Mouse (Mus musculus): ENCODE results near the gene Ptprg.

The Ptprg gene

DNA sequence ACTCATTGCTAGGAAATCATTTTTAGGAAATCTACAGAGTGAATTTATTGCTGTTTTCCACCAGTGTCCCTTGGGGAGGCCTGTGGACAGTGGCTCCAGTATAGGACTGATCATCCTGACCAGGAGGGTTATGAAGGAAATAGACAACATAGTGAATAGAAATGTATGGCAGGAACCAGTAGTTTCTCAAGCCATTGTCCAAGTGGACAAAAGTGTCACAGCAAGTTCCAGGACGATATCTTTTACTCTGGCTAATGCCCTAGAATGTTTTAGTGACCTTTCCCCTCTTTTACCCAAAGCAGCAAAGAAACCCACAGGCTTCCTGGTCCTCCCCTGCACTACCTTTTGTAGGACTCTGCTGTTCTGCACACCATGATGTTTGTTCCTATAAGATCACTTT is 511.7 kb downstream of the Ptprg start:
- DNase-seq, result no peak

DNA sequence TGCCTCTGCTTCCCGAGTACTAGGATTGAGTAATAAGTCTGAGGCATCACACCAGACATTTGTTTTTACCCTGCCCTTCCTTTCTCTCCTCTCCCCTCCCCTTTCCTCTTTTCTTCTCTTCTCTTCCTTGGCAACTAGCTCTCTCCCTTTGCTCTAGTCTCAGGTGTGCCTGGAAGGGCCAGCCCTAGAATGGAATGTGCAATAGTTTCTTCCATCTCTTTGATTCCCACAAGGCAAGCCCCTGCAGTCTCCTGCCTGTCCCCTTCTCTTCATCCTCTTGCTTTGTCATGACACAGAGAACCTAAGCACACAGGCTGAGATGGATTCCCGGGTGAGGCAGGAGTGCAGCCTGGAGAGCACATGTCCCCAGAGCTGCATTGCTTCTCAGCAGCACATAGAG is 512.4 kb downstream of the Ptprg start:
- DNase-seq, result no peak

- DNase-seq, result no peak
These were observed 516.4 kb downstream of the Ptprg start for GRCm38 (mm10) chr14:12069707-12070106.

GRCm38 (mm10) chr14:12070361-12070760 is 517.0 kb downstream of the Ptprg start:
- DNase-seq, result no peak

- DNase-seq, result no peak
These were observed 517.6 kb downstream of the Ptprg start for GRCm38 (mm10) chr14:12070856-12071465.

GRCm38 (mm10) chr14:12072026-12072861 is 518.9 kb downstream of the Ptprg start:
- DNase-seq, result peak; percentile 49

DNA sequence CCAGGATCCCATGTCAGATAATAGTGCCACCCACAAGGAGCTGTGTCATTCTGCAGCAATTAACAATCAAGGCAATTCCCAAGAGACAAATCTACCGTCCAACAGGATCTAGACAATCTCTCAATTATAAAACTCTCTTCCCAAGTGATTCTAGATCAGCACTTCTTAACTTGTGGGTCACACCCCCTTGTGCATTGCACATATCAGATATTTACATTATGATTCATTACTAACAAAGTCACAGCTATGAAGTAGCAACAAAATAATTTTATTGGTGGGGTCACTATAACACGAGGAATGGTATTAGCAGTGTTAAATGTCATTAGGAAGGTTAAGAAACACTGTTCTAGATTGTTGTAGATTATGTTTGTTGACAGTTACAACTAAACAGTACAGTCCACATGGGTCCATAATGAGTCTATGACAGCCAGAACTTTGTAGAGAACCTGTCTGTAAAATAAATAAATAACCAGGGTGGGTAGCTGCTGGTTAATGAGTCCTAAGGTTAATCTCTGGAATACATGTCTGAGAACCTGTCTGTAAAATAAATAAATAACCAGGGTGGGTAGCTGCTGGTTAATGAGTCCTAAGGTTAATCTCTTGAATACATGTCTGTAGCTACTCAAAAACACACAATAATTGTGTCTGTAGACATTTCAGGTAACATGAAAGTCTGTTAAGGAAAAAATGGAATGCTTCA is 520.2 kb downstream of the Ptprg start:
- no peak for DNase-seq

DNA sequence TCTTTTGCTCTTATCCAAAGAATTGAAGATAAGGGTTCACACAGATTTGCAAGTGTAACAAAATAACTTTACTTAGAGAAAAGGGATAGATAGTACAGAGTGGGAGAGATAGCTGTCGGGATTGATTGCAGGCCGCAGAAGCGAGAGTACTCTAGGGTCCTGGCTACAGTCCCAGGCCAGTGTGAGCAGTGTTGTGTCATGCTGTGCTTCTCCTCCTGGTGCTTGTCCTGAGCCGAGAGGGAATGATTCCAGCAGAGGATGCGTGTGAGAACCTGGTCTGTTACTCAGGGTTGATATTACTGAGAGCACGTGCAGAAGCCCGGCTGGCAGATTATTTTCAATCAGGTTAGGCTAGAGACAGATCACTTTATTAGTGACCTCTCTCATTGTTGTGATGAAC is 523.9 kb downstream of the Ptprg start:
- DNase-seq, result no peak

- no peak for DNase-seq
These were observed 525.9 kb downstream of the Ptprg start for GRCm38 (mm10) chr14:12079250-12079649.

GRCm38 (mm10) chr14:12079833-12080401 is 526.6 kb downstream of the Ptprg start:
- DNase-seq, result no peak

DNA sequence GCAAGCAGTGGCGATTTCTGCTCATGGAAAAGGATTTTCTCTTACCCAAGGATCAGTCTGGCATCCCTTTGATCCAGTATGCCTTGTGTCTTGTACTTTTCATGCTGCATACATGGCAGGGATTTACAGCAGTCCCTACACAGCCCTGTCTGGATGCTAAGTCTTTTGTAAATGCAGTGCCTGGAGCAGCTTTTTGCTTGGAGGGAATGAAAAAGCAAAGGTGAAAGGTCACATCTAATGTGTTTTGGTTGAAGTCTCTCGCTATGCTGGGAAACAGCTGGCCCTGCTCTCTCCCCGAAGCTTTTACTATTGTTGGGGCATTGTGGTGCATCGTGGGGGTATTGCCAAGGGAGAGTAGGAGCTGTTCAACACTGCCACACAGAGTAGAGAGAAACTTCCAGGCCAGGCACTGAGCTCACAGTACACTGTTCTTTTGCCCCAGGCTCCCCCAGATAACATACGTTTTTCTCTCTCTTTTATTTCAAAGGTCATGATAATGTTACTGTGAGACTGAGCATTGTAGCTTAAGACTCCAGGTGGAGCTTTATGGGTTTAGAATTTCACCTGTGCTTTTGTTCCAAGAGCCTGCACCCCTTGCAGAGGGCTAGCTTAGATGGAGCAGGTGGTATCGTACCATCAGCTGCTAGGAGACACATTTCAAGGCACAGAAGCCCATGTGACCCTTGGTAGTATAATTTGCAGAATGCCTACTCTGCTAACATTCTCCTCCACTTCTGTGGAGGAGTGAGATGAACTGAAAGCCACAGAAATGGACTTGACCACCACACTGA is 529.0 kb downstream of the Ptprg start:
- DNase-seq, result peak; percentile 79

DNA sequence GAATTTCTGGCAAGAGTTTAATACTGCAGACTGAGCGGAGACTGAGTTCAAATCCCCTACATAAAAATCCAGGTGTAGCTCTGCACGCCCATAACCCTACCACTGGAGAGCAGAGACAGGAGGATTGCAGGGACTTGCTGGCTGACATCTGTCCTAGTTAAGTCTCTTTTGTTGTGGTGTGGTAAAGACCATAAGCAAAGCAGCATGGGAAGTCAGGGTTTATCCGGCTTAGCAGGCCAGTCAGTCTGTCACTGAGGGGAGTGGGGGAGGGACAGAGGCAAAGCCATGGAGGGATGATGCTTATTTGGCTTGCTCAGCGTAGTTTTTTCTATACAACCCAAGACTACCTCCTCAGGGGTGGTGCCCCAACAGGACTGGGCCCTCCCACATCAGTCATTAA is 530.7 kb downstream of the Ptprg start:
- DNase-seq, result no peak

DNA sequence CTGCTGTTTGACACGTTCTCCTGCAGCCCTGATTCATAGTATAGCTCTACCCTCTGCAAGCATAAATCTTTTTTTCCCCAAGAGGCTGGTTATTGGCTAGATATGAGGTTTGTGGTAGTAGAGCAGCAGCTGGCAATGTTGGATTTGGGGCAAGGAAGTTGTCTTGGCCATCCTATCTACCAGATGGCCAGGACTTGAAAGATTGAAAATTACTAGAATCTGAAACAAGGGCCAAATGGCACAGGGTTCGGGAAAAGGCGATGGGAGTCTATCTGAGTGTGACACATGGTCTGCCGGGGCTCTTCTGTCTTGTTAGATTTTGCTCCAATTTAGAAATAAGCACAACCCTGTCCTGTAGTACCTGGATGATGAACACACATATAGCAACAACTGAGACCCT is 531.7 kb downstream of the Ptprg start:
- DNase-seq, result no peak

GRCm38 (mm10) chr14:12086167-12086566 is 532.8 kb downstream of the Ptprg start:
- no peak for DNase-seq

DNA sequence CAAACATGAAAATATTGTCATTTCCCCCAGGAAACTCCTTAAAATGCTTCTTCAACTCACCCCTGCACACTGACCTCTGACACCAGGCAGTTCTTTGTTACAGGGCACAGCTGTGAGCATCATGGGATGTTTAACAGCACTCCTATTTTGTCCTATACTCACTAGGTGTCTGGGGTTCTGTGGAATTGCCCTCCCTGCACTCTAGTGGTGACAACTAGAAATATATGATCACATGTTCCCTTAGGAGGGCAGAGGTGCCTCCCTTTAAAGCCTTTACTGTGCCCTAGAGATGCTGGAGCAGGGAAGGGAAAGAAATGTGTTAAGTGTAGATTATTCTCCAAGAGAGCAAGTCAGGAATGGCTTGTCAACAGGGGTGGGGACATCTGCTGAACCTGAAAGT is 536.6 kb downstream of the Ptprg start:
- peak; percentile 47 for DNase-seq

GRCm38 (mm10) chr14:12091730-12092129 is 538.4 kb downstream of the Ptprg start:
- no peak for DNase-seq

DNA sequence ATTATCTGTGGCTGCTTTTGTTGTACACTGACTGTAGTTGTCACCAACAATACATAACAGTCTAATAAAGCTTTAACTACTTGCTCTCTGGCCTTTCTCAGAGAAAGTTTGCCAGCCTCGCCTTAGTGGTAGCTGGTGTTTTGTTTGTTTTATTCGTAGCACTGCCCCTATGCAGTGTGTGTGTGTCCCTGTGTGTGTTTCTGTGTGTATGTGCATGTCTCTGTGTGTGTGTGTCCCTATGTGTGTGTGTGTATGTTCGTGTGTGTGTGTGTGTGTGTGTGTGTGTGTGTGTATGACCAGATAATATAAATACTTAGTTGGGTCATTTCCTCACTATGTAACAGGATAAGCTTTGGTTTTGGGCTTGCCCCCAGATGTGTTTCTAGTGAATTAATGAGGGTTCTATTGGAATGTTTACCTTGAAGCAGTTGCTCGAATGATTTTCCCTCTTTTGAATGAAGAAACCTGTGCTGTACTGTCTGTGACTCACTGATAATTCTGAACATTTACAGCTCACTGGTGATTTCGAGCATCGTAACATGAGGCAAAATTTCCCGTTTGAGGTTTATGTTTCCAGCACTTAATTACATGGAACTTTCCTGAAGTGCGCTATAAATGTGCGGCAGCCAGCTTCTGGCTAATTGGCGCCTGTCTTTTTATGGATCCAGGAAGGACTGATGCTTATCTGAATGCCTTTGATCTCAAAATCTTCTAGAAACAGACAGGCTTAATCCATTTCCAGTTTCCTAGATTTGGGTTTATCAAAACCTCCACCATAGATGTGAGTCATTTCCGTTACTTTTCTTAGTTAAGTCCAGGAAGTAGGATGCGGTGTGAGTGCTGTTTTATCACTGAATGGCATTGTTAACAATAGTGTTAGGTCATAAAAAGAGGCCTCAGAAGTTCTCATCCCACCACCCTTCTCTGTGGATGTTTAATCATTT is 546.3 kb downstream of the Ptprg start:
- DNase-seq, result no peak

- no peak for DNase-seq
These were observed 549.3 kb downstream of the Ptprg start for GRCm38 (mm10) chr14:12102389-12103325.

- DNase-seq, result no peak
These were observed 551.2 kb downstream of the Ptprg start for GRCm38 (mm10) chr14:12104297-12105155.

- no peak for DNase-seq
These were observed 551.8 kb downstream of the Ptprg start for GRCm38 (mm10) chr14:12105156-12105430.

Measured in embryo, embryonic 11 days (tissue).